Mouse (Mus musculus) adrenal gland, adult 8-10 months (tissue): Measurements from ENCODE around the gene Ssr2. TPM values are rescaled to one million over a fixed set of nuclear protein-coding genes. Genes with fewer than 3 reads are reported as not detected.
A peak's percentile ranks its signal among the peaks of the same experiment; 100 is the strongest.
"Not testable (repeated sequence)": the region's sequence is repeated elsewhere in the genome, so short reads cannot be mapped to it uniquely, and the experiment has no call there.

Experiments used
- DNase-seq: peaks from one replicate; pipeline ENCODE4 v3.0.0; 2022
- total RNA-seq, 4 experiments: library from RNA; stranded (reverse); gene quantifications; 2 replicates each; pipeline ENCODE4 v1.2.4; 2022

Ssr2 gene
- total RNA-seq, 4 experiments from 2014 or later, result 139 to 217 (median 172) TPM

- no peak for DNase-seq
These were observed 9.1 kb upstream of the Ssr2 start for GRCm38 (mm10) chr3:88566536-88567061.

DNA sequence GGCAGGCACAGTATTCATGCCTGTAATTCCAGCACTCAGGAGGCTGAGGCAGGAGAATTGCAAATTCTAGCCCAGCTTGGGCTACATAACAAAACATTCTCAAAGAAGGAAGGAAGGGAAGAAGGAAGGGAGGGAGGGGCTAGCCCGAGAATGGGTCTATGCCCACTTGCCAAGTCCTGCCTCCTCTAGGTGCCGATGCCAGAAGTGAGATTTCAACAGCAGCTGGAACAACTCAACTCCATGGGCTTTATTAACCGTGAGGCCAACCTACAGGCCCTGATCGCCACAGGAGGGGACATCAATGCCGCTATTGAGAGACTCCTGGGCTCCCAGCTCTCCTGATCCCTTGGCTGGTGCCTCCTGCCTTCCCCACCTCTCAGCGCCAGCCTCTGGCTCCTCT is 7.8 kb upstream of the Ssr2 start:
- no peak for DNase-seq

- DNase-seq, result no peak
These were observed 7.1 kb upstream of the Ssr2 start for GRCm38 (mm10) chr3:88568615-88569014.

- DNase-seq, result no peak
These were observed 6.6 kb upstream of the Ssr2 start for GRCm38 (mm10) chr3:88569093-88569492.

- peak; percentile 63 for DNase-seq
These were observed 6.0 kb upstream of the Ssr2 start for GRCm38 (mm10) chr3:88569694-88570093.

DNA sequence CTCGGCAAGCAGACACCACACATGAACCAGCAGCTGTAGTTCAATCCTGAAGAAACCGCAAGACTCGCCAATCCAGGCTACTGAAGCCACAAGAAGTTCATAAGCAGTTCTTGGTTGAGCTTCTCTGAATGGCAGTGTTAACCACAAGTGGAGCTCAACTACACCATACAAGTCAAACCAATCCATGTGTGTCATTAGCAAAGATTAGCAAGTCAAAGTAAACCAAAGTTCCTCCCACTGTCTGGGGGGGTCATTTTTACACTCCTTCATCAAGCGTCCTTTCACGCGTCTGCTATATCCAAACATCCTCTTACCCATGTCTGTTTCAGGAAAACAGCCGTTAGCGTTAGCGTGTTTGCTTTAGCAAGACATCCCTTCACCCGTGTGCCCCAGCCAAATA is 5.3 kb upstream of the Ssr2 start:
- DNase-seq, result no peak

- DNase-seq, result no peak
These were observed 3.8 kb upstream of the Ssr2 start for GRCm38 (mm10) chr3:88571856-88572255.

DNA sequence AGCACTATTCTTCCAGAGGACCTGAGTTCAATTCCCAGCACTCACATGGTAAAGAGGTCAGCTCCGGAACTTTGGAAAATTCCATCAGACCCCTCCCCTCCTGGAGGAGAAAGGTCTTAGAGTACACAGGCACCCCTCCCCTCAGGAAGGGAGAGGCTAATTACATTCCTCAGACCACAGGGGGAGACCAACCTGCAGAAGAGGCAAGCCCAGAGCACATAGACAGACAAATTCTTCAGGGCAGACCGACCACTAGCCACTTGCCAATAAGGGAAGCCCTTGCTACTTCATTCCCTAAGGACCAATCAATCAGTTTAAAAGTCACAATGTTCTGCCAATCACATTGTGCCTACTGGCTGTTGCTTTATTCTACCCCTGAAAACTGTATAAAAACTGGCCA is 2.8 kb upstream of the Ssr2 start:
- DNase-seq, result no peak

DNA sequence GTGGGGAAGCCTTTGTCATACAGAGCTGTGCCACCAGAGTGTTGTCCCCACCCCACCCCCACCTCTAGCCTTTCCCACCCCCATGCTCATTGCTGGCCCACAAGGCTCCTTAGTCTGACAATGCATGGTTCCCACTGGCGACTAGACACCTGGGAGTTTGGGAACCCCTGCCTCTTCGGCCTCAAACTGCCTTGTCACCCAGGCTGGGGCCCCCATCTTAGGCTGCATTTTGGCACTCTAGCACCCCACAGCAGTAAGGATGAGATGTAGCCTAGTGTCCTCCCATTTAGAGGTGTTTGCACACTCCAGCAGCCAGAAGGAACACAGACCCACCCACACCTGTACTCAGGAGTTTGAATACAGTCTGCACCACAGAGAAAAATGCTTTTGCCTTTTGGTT is 1.9 kb upstream of the Ssr2 start:
- DNase-seq, result no peak

DNA sequence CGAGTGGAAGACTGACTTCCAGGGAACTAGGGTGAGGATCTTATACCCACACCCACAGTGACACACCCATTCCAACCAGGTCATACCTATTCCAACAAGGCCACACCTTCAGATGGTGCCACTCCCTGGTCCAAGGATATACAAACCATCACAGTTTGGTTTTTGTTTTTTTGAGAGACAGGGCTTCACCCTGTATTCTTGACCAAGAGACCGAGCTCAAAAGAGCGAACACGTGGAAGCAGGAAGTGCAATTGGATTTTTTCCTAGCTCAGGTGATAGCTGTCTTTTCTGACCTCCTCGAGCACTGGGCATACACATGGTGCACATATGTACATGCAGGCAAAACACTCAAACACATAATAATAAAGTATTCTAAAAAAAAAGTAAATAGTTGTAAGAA is 2.2 kb downstream of the Ssr2 start:
- not testable (repeated sequence) for DNase-seq

DNA sequence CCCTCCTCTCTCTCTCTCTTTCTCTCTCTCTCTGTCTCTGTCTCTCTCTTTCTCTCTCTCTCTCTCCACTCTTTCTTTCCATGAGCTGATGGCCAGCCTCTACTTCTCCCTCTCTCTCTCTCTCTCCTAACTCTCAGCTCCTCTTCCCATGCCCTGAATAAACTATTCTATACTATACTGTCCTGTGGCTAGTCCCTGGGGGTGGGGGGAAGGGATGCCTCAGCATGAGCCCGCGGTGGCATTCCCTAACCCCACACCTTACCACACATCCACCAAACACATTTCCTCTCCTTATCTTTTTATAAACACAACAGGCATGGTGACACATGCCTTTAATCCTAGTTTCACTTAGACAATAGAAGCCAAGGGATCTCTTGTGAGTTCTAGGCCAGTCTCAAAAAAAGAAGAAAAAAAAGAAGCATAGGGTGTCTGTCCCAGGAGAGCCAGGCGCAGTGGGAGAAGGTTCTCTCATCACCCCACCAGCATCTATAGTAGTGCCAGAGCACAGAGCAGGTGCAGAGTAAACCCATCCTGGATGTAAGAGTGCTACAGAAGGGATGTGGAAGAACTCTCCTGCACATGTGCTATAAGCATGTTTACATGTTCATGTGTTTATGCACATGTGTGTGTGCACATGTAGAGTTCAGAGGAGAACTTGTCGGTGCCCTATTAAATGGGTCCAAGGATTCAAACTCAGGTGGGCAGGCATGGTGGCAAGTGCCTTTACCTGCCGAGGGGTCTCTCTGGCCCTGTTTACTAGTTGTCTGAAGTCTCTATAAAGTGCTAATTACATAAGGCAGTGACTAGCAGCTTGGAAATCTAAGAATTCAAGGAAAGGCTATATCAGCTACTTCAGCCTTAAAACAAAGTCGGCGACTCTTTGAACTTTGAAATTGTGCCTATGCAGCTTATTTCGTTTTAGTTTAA is 3.1 kb downstream of the Ssr2 start:
- no peak for DNase-seq

DNA sequence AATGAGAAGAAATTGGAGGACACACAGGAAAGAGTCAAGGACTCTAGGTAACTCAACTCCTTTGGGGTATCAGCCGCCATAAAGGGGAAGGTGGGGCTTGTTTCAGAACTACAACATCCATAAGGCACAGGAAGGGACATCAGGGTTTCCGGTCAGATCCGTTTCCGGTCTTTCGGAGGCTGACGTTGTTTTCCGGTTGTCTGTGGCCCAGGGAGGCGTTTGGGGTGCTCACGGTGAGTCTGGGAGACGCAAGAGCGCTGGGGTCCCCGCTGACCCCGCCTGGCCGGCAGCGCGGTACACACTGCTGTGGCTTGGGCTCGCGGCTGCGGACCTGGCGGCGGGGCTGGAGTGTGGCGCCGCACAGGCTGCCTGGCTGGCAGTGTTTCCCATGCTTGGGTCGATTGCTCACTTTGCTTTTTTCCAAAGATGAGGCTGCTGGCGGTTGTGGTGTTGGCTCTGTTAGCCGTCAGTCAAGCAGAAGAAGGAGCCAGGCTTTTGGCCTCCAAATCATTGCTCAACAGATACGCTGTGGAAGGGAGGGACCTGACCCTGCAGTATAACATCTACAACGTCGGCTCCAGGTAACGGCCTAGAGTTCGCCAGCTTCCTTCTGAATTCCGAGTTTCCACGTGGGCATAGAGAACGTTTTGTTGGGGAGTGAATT is 3.9 kb downstream of the Ssr2 start:
- DNase-seq, result peak; percentile 83

- DNase-seq, result no peak
These were observed 10.1 kb downstream of the Ssr2 start for GRCm38 (mm10) chr3:88585769-88586168.

- DNase-seq, result no peak
These were observed 11.0 kb downstream of the Ssr2 start for GRCm38 (mm10) chr3:88586640-88587039.

GRCm38 (mm10) chr3:88590246-88590645 is 14.6 kb downstream of the Ssr2 start:
- DNase-seq, result no peak

- DNase-seq, result no peak
These were observed 15.4 kb downstream of the Ssr2 start for GRCm38 (mm10) chr3:88591044-88591443.

GRCm38 (mm10) chr3:88591950-88592731 is 16.5 kb downstream of the Ssr2 start:
- DNase-seq, result no peak

GRCm38 (mm10) chr3:88592942-88593576 is 17.4 kb downstream of the Ssr2 start:
- no peak for DNase-seq

DNA sequence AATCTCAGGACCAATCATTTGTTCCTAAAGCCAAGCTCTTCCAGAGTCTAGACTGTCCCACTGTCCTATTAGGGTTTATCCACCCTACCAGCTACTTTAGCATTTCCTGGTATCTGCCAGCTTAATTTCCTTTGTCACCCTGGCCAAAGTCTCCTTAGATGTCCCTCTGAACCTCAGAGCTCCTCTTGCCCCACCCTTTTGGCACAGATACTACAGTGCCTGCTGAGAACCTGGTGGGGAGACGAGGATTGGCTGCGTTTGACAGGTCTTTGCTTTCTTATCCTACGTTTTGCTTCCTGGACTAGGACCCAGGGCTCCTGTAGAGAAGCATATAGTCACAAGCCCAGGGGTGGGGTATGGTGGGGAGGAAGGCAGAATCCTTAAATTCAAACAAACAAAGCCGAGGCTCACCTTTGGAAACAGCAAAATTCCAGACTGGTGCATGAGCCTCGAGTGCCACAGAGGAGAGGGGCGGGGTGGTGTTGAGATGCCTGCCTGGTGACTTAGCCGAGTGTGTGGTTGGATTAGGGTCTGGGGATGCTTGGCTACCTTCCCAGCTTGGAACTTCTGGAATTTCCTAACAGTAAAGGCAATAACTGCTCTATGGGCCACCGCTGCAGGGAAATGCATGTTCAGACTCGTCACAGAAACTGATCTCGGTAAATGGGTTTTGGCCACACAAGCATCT is 18.4 kb downstream of the Ssr2 start:
- no peak for DNase-seq

- not testable (repeated sequence) for DNase-seq
These were observed 20.9 kb downstream of the Ssr2 start for GRCm38 (mm10) chr3:88596547-88596946.

DNA sequence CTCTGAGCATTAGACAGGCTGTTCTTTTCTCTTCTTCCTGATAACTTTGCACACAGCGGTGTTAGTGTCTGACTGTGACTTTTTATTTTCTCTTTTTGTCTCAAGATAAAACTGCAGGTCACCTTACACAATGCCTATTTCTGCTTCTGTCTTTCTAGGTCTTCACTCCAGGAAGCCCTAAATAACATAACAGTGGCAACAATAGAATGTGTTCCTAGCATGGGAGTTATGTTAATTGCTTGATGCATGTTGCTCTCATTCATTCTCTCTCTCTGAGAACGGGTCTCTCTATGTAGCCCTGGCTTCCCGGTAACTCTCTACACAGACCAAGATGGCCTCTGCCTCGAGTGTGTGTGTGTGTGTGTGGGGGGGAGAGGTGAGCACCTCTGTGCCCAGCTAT is 26.8 kb downstream of the Ssr2 start:
- DNase-seq, result no peak

DNA sequence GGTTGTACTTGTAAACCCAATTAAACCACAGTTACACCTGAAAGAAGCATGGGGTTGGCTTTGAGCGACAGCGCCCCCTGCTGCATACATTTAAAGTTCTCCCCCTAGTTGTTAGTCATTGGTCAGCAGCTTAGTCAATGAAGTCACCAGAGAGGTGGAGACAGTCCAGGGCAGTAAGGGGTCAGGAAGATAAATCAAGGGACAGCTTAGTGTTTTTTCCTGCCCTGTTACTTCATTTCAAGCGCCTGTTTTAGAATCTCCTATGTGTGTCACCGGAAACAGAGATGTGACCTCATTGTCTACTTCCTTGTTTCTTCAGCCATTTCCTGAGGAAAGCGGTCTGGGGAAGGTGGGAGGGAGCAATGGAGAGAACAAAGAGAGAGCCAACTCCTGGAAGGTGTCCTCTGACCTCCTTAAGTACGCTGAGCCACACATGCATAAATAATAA is 28.1 kb downstream of the Ssr2 start:
- DNase-seq, result peak; percentile 82
